Mouse (Mus musculus) adrenal gland, postnatal 4 days (tissue): ENCODE results near the gene Eif2s3x. TPM values are rescaled to one million over a fixed set of nuclear protein-coding genes. Genes with fewer than 3 reads are reported as not detected.
"Not testable (repeated sequence)": the region's sequence is repeated elsewhere in the genome, so short reads cannot be mapped to it uniquely, and the experiment has no call there.

Experiments
- DNase-seq, 2 experiments: peaks; one replicate each; pipeline ENCODE4 v3.0.0; 2021 to 2022; ENCODE audit warnings: low spot score in 2 of 2, mixed read lengths in 2 of 2
- long read RNA-seq, 2 experiments: library from polyadenylated mRNA; stranded (forward); transcript quantifications; one replicate each; pipeline ENCODE4 v2.0.0; 2021
- total RNA-seq, 2 experiments: library from RNA; stranded (reverse); gene quantifications; 2 replicates each; pipeline ENCODE4 v1.2.3; 2021

The Eif2s3x gene
- 100 to 1,000 TPM; 124 to 178 TPM for total RNA-seq
- long read RNA-seq, experiment 1, transcript Eif2s3x-201 (12 exons, 3,647 nt): major isoform, 18 of 24 reads
- long read RNA-seq, experiment 1, partial matches to known transcripts: 3 of 24 reads
- long read RNA-seq, experiment 1, other reads (novel, unspliced or antisense): 3 of 24 reads
- long read RNA-seq, experiment 2, transcript Eif2s3x-201 (12 exons, 3,647 nt): major isoform, 19 of 56 reads
- long read RNA-seq, experiment 2, partial matches to known transcripts: 8 of 56 reads
- long read RNA-seq, experiment 2, other reads (novel, unspliced or antisense): 29 of 56 reads

- DNase-seq: peak; percentile 59 to 79
Observed at GRCm38 (mm10) chrX:94212597-94213321, at the start of gene Eif2s3x. TSS of gene Eif2s3x (minus strand) at chrX:94212862.

GRCm38 (mm10) chrX:94235601-94236000, 22.9 kb upstream of the Eif2s3x start:
- no peak for DNase-seq

GRCm38 (mm10) chrX:94235190-94235555, 22.5 kb upstream of the Eif2s3x start:
- no peak for DNase-seq

- DNase-seq: peak; percentile 63 to 68
Observed at GRCm38 (mm10) chrX:94234532-94235189, 22.0 kb upstream of the Eif2s3x start, which contains the start of gene Klhl15. TSS of gene Klhl15 (plus strand) at chrX:94234599.

GRCm38 (mm10) chrX:94233936-94234531, 21.4 kb upstream of the Eif2s3x start:
- DNase-seq: no peak

- no peak for DNase-seq
Observed at GRCm38 (mm10) chrX:94233432-94233831, 20.8 kb upstream of the Eif2s3x start.

GRCm38 (mm10) chrX:94213384-94213783, 722 bp upstream of the Eif2s3x start:
- DNase-seq: no peak

- DNase-seq: no peak
Observed at GRCm38 (mm10) chrX:94212264-94212596, 432 bp downstream of the Eif2s3x start.

GRCm38 (mm10) chrX:94197789-94198188, 14.9 kb downstream of the Eif2s3x start:
- DNase-seq: no peak

- DNase-seq: not testable (repeated sequence)
Observed at GRCm38 (mm10) chrX:94193901-94194300, 18.8 kb downstream of the Eif2s3x start.

GRCm38 (mm10) chrX:94185156-94185555, 27.5 kb downstream of the Eif2s3x start:
- DNase-seq: no peak

GRCm38 (mm10) chrX:94183814-94184213, 28.8 kb downstream of the Eif2s3x start:
- no peak for DNase-seq

GRCm38 (mm10) chrX:94177715-94178340, 34.8 kb downstream of the Eif2s3x start:
- peak; percentile 65 to 75 for DNase-seq

- DNase-seq: no peak
Observed at GRCm38 (mm10) chrX:94169348-94169747, 43.3 kb downstream of the Eif2s3x start.

- no peak for DNase-seq
Observed at GRCm38 (mm10) chrX:94152251-94152830, 60.3 kb downstream of the Eif2s3x start.

GRCm38 (mm10) chrX:94150471-94150870, 62.2 kb downstream of the Eif2s3x start:
- no peak for DNase-seq

- no peak for DNase-seq
Observed at GRCm38 (mm10) chrX:94142004-94142771, 70.5 kb downstream of the Eif2s3x start.

GRCm38 (mm10) chrX:94140080-94140479, 72.6 kb downstream of the Eif2s3x start:
- no peak for DNase-seq
